Mouse (Mus musculus) midbrain, embryonic 16.5 days (tissue): Measurements from ENCODE around the gene Abhd2. TPM values are rescaled to one million over a fixed set of nuclear protein-coding genes. Genes with fewer than 3 reads are reported as not detected.
A peak's percentile ranks its signal among the peaks of the same experiment; 100 is the strongest.

Experiments
- ATAC-seq: fragments of 200-750 bp; cut with Nextera tagmentation; 2 replicates; pipeline ENCODE4 v1.8.0; 2017; ENCODE audit warnings: moderate TSS enrichment
- H3K27ac ChIP-seq: fragments of 300-500 bp; sonication (generic); 2 replicates; pipeline ENCODE4 v1.5.1; 2014; ENCODE audit warnings: mild to moderate bottlenecking, low read length, mixed read lengths
- H3K27me3 ChIP-seq: fragments of 300-500 bp; sonication (generic); 2 replicates; pipeline ENCODE4 v1.6.1; 2014; ENCODE audit warnings: low read depth, low read length, mixed read lengths; ENCODE audit not compliant: control insufficient read depth, insufficient read depth
- H3K36me3 ChIP-seq: fragments of 300-500 bp; sonication (generic); 2 replicates; pipeline ENCODE4 v1.6.1; 2014; ENCODE audit warnings: mild to moderate bottlenecking, low read length, moderate library complexity, mixed read lengths; ENCODE audit not compliant: control insufficient read depth, insufficient read depth
- H3K4me1 ChIP-seq: fragments of 300-500 bp; sonication (generic); 2 replicates; pipeline ENCODE4 v1.6.1; 2014; ENCODE audit warnings: mild to moderate bottlenecking, low read length, mixed read lengths; ENCODE audit not compliant: control insufficient read depth, insufficient read depth
- H3K4me2 ChIP-seq: fragments of 300-500 bp; sonication (generic); 2 replicates; pipeline ENCODE4 v1.6.1; 2014; ENCODE audit warnings: mild to moderate bottlenecking, low read length, mixed read lengths
- H3K4me3 ChIP-seq: fragments of 300-500 bp; sonication (generic); 2 replicates; pipeline ENCODE4 v1.5.1; 2014; ENCODE audit warnings: low read depth, mild to moderate bottlenecking, low read length, moderate library complexity, mixed read lengths
- H3K9ac ChIP-seq: fragments of 300-500 bp; sonication (generic); 2 replicates; pipeline ENCODE4 v1.6.1; 2014; ENCODE audit warnings: low read depth, low read length, mixed read lengths
- H3K9me3 ChIP-seq: fragments of 300-500 bp; sonication (generic); replicated peaks from 2 replicates; pipeline ENCODE4 v1.6.1; 2014; ENCODE audit warnings: mild to moderate bottlenecking, low read length, mixed read lengths; ENCODE audit not compliant: control insufficient read depth, poor library complexity, severe bottlenecking
- WGBS: fragments of 180-500 bp; shearing (Covaris S2); extraction: QIAGEN DNeasy Blood & Tissue Kit; methylation state at CpG from one replicate; pipeline ENCODE4 v1.1.7; 2014; 5-methylcytosine and 5-hydroxymethylcytosine counted together
- polyA plus RNA-seq: library from polyadenylated mRNA; unstranded; fragments of >200 nt; fragmentation: Nextera tagmentation; extraction: Ambion mirVana; gene quantifications from 2 replicates; pipeline ENCODE4 v1.2.1, GENCODE M21; 2015

The Abhd2 gene
- polyA plus RNA-seq, 1 experiment from 2014 or later = 19.3 TPM

DNA sequence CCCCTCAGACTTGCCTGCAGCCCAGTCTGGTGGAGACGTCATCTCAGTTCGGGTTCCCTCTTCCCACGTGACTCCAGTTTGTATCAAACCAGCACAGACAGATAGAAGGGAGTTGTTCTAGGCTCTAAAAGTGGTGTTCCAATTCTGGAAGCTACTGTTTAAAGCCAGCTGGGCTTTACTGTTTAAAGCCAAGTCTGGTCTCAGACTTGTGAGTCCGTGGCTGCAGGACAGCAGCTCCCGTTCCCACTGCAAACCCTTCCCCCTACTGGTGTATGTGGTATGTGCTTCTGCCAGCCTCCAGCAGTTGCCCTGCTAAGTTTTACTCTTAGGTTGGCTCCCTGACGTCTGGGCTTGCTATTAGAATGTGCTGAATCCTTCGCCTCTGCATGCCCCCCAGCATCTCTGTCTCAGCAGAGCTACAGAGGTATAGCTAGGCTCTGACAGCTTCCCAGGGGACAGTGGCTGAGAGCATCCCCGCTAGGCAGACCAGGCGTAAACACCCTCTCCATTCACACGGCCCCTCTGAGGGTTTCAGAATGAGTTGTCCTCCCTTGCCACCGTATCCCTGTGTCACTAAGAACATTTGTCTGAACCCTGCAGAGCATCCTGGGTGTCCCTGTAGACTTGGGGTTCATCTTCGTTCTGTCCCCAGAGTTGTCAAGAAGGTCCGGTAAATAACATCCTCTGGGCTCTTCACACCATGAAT, 74.3 kb downstream of the Abhd2 start:
- no peak; the same call in 1 of the 2 replicates for ATAC-seq
- 73% methylated on average over 13 of the region's 13 CpGs for WGBS
- H3K4me1 ChIP-seq = no peaks in the 10 kb centered on the region
- no peak overlapping the region for H3K9ac ChIP-seq
- H3K4me2 ChIP-seq = no peak overlapping the region
- no peak overlapping the region for H3K4me3 ChIP-seq
- peaks cover 17% of the 10 kb centered on the region for H3K36me3 ChIP-seq
- no peaks in the 10 kb centered on the region for H3K9me3 ChIP-seq
- no peaks in the 10 kb centered on the region for H3K27me3 ChIP-seq
- no peak overlapping the region for H3K27ac ChIP-seq

- Histone ChIP-seq H3K9me3 (no peaks in the 10 kb centered on the region), H3K27ac (no peak overlapping the region), H3K4me1 (no peaks in the 10 kb centered on the region), H3K27me3 (no peaks in the 10 kb centered on the region), H3K36me3 (peaks cover 16% of the 10 kb centered on the region), H3K4me2 (no peak overlapping the region), H3K4me3 (no peak overlapping the region), H3K9ac (no peak overlapping the region)
- 84% methylated on average over 8 of the region's 8 CpGs for WGBS
- ATAC-seq = no peak
Observed at GRCm38 (mm10) chr7:79348816-79349215, 75.8 kb downstream of the Abhd2 start.

GRCm38 (mm10) chr7:79349738-79350386, 76.9 kb downstream of the Abhd2 start:
- peak; percentile 51 for ATAC-seq
- no peak overlapping the region for H3K9ac ChIP-seq
- no peak overlapping the region for H3K27ac ChIP-seq
- H3K9me3 ChIP-seq = no peaks in the 10 kb centered on the region
- 41% methylated on average over 12 of the region's 12 CpGs for WGBS
- no peak overlapping the region for H3K4me2 ChIP-seq
- H3K27me3 ChIP-seq = no peaks in the 10 kb centered on the region
- H3K4me1 ChIP-seq = no peaks in the 10 kb centered on the region
- H3K4me3 ChIP-seq = no peak overlapping the region
- peaks cover 23% of the 10 kb centered on the region for H3K36me3 ChIP-seq

GRCm38 (mm10) chr7:79358350-79359182, 85.6 kb downstream of the Abhd2 start:
- ATAC-seq = no peak
- no peaks in the 10 kb centered on the region for H3K9me3 ChIP-seq
- H3K4me1 ChIP-seq = no peaks in the 10 kb centered on the region; the same call in 1 of the 2 replicates
- H3K27ac ChIP-seq = 0 out of 2 replicates have a peak overlapping the region, but pooled peaks have one; percentile 20
- H3K4me3 ChIP-seq = no peak overlapping the region
- H3K27me3 ChIP-seq = no peaks in the 10 kb centered on the region
- H3K36me3 ChIP-seq = peaks cover 43% of the 10 kb centered on the region
- no peak overlapping the region for H3K9ac ChIP-seq
- no peak overlapping the region for H3K4me2 ChIP-seq
- 71% methylated on average over 15 of the region's 15 CpGs for WGBS

DNA sequence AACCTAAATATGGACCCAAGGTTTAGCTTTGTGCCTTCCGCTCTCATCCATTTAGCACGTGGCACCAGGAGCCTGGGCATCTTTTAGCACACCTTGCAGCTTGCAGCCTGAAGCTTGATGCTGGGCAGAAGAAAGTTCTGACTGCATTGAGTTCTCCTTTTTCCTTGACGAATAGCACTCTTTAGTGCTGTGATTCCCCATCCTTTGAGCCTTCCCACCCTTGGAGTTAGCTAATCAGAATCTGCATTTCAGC, 86.1 kb downstream of the Abhd2 start:
- Histone ChIP-seq H3K9ac (no peak overlapping the region), H3K9me3 (no peaks in the 10 kb centered on the region), H3K4me1 (no peaks in the 10 kb centered on the region; the same call in 1 of the 2 replicates), H3K27ac (no peak overlapping the region), H3K36me3 (peaks cover 40% of the 10 kb centered on the region), H3K4me2 (no peak overlapping the region), H3K27me3 (no peaks in the 10 kb centered on the region), H3K4me3 (no peak overlapping the region)
- 90% methylated on average over 3 of the region's 3 CpGs for WGBS
- ATAC-seq = no peak

GRCm38 (mm10) chr7:79360056-79360455, 87.1 kb downstream of the Abhd2 start:
- 0 out of 2 replicates have a peak overlapping the region, but pooled peaks have one; percentile 8 for H3K27ac ChIP-seq
- WGBS = 80% methylated on average over 11 of the region's 11 CpGs
- no peaks in the 10 kb centered on the region for H3K9me3 ChIP-seq
- H3K4me1 ChIP-seq = no peaks in the 10 kb centered on the region; the same call in 1 of the 2 replicates
- no peaks in the 10 kb centered on the region for H3K27me3 ChIP-seq
- no peak overlapping the region for H3K4me2 ChIP-seq
- no peak for ATAC-seq
- no peak overlapping the region for H3K9ac ChIP-seq
- H3K4me3 ChIP-seq = no peak overlapping the region
- peaks cover 34% of the 10 kb centered on the region for H3K36me3 ChIP-seq

GRCm38 (mm10) chr7:79362208-79362607, 89.2 kb downstream of the Abhd2 start:
- Histone ChIP-seq H3K4me2 (no peak overlapping the region), H3K9ac (no peak overlapping the region), H3K27ac (peak overlapping the region; percentile 77), H3K4me1 (no peaks in the 10 kb centered on the region; the same call in 1 of the 2 replicates), H3K9me3 (no peaks in the 10 kb centered on the region), H3K27me3 (no peaks in the 10 kb centered on the region), H3K4me3 (no peak overlapping the region), H3K36me3 (peaks cover 21% of the 10 kb centered on the region)
- 58% methylated on average over 8 of the region's 8 CpGs for WGBS
- peak; percentile 90 for ATAC-seq

DNA sequence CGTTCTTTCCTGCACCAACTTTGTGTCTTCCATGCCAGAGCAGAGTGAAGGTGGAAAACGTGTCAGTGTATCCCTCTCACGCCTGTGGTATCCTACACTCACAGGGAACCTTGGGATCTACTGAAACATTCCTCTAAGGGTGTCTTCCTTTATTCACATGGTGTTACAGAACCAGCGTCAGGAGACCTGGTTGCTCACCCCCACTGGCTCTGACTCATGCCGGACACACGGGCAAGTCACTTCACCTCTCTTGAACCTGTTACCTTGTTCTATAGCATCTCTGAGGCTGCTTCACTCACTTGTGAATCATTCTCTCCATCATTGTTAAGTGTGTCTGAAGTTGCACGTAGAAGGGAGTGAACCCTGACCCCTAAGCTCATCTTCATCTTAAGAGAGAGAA, 89.8 kb downstream of the Abhd2 start:
- H3K27ac ChIP-seq = peak overlapping the region; percentile 77
- no peak for ATAC-seq
- H3K9me3 ChIP-seq = no peaks in the 10 kb centered on the region
- 83% methylated on average over 7 of the region's 7 CpGs for WGBS
- no peak overlapping the region for H3K4me2 ChIP-seq
- H3K4me3 ChIP-seq = no peak overlapping the region
- H3K9ac ChIP-seq = no peak overlapping the region
- no peaks in the 10 kb centered on the region for H3K27me3 ChIP-seq
- H3K4me1 ChIP-seq = no peaks in the 10 kb centered on the region; the same call in 1 of the 2 replicates
- H3K36me3 ChIP-seq = peaks cover 19% of the 10 kb centered on the region
